Mouse (Mus musculus) liver, embryonic 15.5 days (tissue): ENCODE measurements around the gene Thap8. TPM values are rescaled to one million over a fixed set of nuclear protein-coding genes. Genes with fewer than 3 reads are reported as not detected.

Source experiments
- ATAC-seq: fragments of 200-750 bp; cut with Nextera tagmentation; 2 replicates; pipeline ENCODE4 v1.8.0; 2017; ENCODE audit warnings: moderate number of reproducible peaks, mild to moderate bottlenecking, moderate library complexity; ENCODE audit not compliant: insufficient read depth
- H3K27ac ChIP-seq: fragments of 300-500 bp; sonication (generic); replicated peaks from 2 replicates; pipeline ENCODE4 v1.5.1; 2015; ENCODE audit warnings: mild to moderate bottlenecking, inconsistent platforms
- H3K27me3 ChIP-seq: fragments of 300-500 bp; sonication (generic); 2 replicates; pipeline ENCODE4 v1.6.1; 2015; ENCODE audit warnings: mild to moderate bottlenecking, inconsistent platforms
- H3K36me3 ChIP-seq: fragments of 300-500 bp; sonication (generic); replicated peaks from 2 replicates; pipeline ENCODE4 v1.6.1; 2015; ENCODE audit warnings: moderate library complexity, mild to moderate bottlenecking, inconsistent platforms
- H3K4me1 ChIP-seq: fragments of 300-500 bp; sonication (generic); replicated peaks from 2 replicates; pipeline ENCODE4 v1.6.1; 2015; ENCODE audit warnings: inconsistent platforms
- H3K4me2 ChIP-seq: fragments of 300-500 bp; sonication (generic); 2 replicates; pipeline ENCODE4 v1.6.1; 2015; ENCODE audit warnings: moderate library complexity, mild to moderate bottlenecking, inconsistent platforms
- H3K4me3 ChIP-seq: fragments of 300-500 bp; sonication (generic); replicated peaks from 2 replicates; pipeline ENCODE4 v1.5.1; 2015; ENCODE audit warnings: mild to moderate bottlenecking, inconsistent platforms
- H3K9ac ChIP-seq: fragments of 300-500 bp; sonication (generic); 2 replicates; pipeline ENCODE4 v1.6.1; 2015; ENCODE audit warnings: moderate library complexity, mild to moderate bottlenecking, inconsistent platforms
- H3K9me3 ChIP-seq: fragments of 300-500 bp; sonication (generic); replicated peaks from 2 replicates; pipeline ENCODE4 v1.6.1; 2016; ENCODE audit warnings: inconsistent platforms
- WGBS: fragments of 180-500 bp; shearing (Covaris S2); methylation state at CpG from one replicate; pipeline ENCODE4 v1.1.7; 2015; ENCODE audit warnings: mixed read lengths; ENCODE audit not compliant: insufficient replicate concordance; 5-methylcytosine and 5-hydroxymethylcytosine counted together
- polyA plus RNA-seq: library from polyadenylated mRNA; unstranded; fragments of >200 nt; fragmentation: Nextera tagmentation; extraction: Ambion mirVana; gene quantifications from 2 replicates; pipeline ENCODE4 v1.2.1, GENCODE M21; 2015

The Thap8 gene
- polyA plus RNA-seq, 1 experiment from 2014 or later = 0.17 TPM

DNA sequence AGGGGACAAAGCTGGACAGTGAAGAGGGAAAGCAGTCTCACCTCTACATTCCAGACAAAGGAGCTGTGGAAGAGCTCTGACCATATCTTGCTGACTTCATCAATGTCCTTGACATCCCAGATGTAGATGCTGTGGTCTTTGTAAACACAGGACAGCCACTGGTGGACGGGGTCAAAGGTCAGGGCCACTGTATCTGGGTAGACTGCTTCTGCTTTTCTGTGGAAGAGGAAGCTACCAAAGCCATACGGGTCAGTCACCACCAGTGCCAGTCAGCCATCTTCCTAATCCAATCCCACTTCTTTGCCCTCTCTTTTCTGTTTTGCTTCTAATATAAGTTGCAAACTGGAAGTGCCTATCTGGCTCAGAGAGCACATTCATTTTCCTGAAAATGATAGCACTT is 14.9 kb upstream of the Thap8 start:
- 50% methylated on average over 2 of the region's 2 CpGs for whole genome bisulfite sequencing
- no peak for ATAC-seq
- Histone ChIP-seq H3K27me3 (no peaks in the 10 kb centered on the region), H3K27ac (no peak overlapping the region), H3K36me3 (peaks cover 85% of the 10 kb centered on the region), H3K9me3 (no peaks in the 10 kb centered on the region), H3K4me3 (no peak overlapping the region), H3K4me2 (no peak overlapping the region), H3K4me1 (no peaks in the 10 kb centered on the region), H3K9ac (no peak overlapping the region)

DNA sequence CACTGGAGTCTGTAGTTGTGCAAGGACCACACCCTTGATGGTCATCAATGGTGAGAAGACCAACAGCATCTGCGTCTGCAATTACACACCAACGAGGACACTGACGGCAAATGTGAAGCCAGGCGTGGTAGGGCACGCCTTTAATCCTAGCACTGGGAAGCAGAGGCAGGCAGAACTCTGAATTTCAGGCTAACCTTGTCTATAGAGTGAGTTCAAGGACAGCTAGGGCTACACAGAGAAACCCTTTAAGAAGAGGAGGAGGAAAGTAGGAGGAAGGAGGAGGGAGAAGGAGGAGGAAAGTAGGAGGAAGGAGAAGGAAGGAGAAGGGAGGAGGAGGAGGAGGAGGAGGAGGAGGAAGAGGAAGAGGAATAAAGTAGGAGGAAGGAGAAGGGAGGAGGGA is 14.4 kb upstream of the Thap8 start:
- no peak overlapping the region for H3K4me3 ChIP-seq
- 78% methylated on average over 5 of the region's 5 CpGs for WGBS
- ATAC-seq = no peak
- H3K27me3 ChIP-seq = no peaks in the 10 kb centered on the region
- H3K9me3 ChIP-seq = no peaks in the 10 kb centered on the region
- H3K4me2 ChIP-seq = no peak overlapping the region
- no peak overlapping the region for H3K27ac ChIP-seq
- H3K4me1 ChIP-seq = no peaks in the 10 kb centered on the region
- H3K9ac ChIP-seq = no peak overlapping the region
- H3K36me3 ChIP-seq = peaks cover 86% of the 10 kb centered on the region

DNA sequence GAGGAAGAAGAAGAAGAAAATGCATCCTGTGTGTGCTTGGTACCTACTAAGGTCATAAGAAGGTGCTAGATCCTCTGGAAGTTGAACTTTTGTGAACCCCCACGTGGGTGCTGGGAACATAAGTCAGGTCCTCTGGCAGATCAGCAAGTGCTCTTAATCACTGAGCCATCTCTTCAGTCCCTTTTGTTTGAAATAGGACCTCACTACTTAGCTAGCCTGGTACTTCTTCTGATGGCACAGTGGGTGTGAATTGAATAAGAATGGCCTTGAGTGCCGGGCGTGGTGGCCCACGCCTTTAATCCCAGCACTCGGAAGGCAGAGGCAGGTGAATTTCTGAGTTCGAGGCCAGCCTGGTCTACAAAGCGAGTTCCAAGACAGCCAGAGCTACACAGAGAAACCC is 14.0 kb upstream of the Thap8 start:
- Histone ChIP-seq H3K9me3 (no peaks in the 10 kb centered on the region), H3K36me3 (peaks cover 88% of the 10 kb centered on the region), H3K4me1 (no peaks in the 10 kb centered on the region), H3K9ac (no peak overlapping the region), H3K27ac (no peak overlapping the region), H3K4me2 (no peak overlapping the region), H3K4me3 (no peak overlapping the region), H3K27me3 (no peaks in the 10 kb centered on the region)
- 76% methylated on average over 7 of the region's 7 CpGs for WGBS
- ATAC-seq = no peak

DNA sequence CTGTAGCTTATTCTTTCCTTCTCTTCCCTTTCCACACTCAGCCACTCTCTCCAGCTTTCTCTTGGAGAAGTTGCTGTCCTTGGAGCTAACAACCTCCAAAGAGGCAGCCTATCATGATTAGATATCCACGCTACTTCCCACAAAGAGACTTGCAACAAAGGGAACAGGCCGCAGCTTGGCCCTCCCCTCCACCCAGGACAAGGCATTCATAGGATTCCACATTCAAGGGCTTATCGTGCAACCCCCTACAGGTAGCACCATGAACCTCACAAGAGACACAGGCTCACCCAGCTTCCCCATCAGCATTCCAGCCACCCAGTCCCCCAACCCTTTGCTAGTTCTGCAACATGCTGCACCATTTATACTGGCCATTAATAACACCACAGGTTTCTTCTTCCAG is 13.1 kb upstream of the Thap8 start:
- H3K4me3 ChIP-seq = no peak overlapping the region
- no peak overlapping the region for H3K9ac ChIP-seq
- H3K27me3 ChIP-seq = no peaks in the 10 kb centered on the region
- 81% methylated on average over 3 of the region's 3 CpGs for WGBS
- ATAC-seq = no peak
- H3K9me3 ChIP-seq = no peaks in the 10 kb centered on the region
- peaks cover 87% of the 10 kb centered on the region for H3K36me3 ChIP-seq
- H3K27ac ChIP-seq = no peak overlapping the region
- H3K4me2 ChIP-seq = no peak overlapping the region
- H3K4me1 ChIP-seq = no peaks in the 10 kb centered on the region

DNA sequence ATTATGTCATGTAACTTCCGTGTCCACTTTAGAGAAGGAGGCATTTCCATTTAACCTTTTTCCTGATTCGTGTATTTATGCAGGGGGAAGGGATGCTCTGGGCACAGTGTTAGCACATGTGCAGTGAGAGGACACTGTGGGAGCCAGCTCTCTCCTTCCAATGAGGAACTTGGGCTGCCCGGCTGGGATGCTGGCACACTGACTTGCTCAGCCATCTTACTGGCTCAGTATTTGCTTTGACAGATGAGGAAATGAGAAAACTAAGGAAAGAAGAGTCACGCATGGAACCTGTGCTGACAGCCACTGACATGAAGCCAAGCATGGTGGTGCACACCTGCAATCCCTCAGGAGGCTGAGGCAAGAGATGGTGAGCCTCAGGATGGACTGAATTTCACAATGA is 10.3 kb upstream of the Thap8 start:
- Histone ChIP-seq H3K4me2 (no peak overlapping the region), H3K9me3 (no peaks in the 10 kb centered on the region), H3K9ac (no peak overlapping the region), H3K4me3 (no peak overlapping the region), H3K36me3 (peaks cover 83% of the 10 kb centered on the region), H3K27me3 (no peaks in the 10 kb centered on the region), H3K4me1 (no peaks in the 10 kb centered on the region), H3K27ac (no peak overlapping the region)
- 76% methylated on average over 4 of the region's 4 CpGs for WGBS
- ATAC-seq = no peak

DNA sequence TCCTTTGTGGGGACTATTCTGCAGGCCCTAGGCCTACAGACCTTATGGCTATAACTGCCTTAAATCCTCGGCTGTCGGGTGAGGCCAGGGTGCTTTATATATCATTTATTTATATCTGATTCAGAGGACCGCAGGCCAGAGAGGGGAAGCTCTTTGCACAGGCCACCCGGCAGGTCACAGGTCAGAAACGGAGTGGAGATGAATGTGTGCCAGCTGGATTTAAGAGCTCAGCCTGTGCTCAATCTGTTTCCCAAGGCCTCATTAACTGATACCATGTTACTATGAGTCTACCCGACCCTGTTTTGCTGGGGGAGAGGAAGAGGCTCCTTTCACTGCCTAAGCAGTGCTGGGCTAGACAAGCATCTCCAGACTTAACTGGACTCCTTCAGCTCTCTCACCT is 5.5 kb upstream of the Thap8 start:
- Histone ChIP-seq H3K36me3 (peaks cover 39% of the 10 kb centered on the region), H3K9ac (no peak overlapping the region), H3K27me3 (no peaks in the 10 kb centered on the region), H3K4me1 (peaks cover 17% of the 10 kb centered on the region), H3K4me3 (no peak overlapping the region), H3K27ac (no peak overlapping the region), H3K9me3 (no peaks in the 10 kb centered on the region), H3K4me2 (no peak overlapping the region)
- WGBS = 78% methylated on average over 6 of the region's 6 CpGs
- ATAC-seq = no peak

DNA sequence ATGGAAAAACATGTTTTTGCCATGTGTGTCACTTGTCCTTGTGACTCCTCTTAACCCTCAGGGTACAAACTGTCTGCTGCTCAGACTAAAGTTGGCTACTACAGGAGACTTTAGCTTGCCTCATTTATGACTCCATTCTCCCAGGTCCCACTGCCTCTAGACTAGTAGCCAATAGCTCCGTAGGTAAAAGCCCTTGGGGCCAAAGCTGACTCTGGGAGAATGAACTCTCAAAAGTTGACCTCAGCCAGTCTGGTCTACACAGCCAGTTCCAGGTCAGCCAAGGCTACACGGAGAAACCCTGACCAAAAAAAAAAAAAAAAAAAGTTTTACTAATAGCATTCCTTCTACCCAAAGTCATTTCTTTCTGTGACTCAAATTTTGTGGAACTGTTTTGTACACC is 983 bp upstream of the Thap8 start:
- H3K27ac ChIP-seq = no peak overlapping the region
- H3K9me3 ChIP-seq = no peaks in the 10 kb centered on the region
- peak overlapping the region; percentile 95 for H3K4me2 ChIP-seq
- H3K4me3 ChIP-seq = peak overlapping the region; percentile 79
- peaks cover 7% of the 10 kb centered on the region; the same call in 1 of the 2 replicates for H3K36me3 ChIP-seq
- ATAC-seq = no peak
- peaks cover 33% of the 10 kb centered on the region for H3K4me1 ChIP-seq
- H3K9ac ChIP-seq = peak overlapping the region; percentile 70; the same call in 1 of the 2 replicates
- WGBS = 47% methylated on average over 2 of the region's 2 CpGs
- H3K27me3 ChIP-seq = no peaks in the 10 kb centered on the region

DNA sequence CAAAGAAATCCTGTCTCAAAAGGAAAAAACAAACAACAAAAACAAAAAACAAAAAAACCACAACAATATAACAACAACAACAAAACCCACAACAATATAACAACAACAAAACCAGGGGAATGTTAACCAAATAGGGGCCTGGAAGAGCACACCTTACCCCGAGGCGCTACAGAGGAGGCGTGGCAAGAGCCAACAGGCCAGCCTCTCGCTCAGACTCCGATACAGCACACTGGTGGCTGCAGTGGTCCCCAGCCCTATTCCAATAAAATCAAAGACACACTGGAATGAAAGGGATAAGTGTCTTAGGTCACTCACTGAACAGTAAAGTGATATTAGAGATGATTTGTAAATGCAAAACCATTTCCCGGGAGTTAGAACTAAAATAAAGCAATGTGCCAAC is 358 bp upstream of the Thap8 start:
- peak overlapping the region; percentile 95 for H3K4me2 ChIP-seq
- peak; percentile 51 for ATAC-seq
- WGBS = 0% methylated on average over 6 of the region's 6 CpGs
- H3K4me1 ChIP-seq = peaks cover 33% of the 10 kb centered on the region
- H3K27me3 ChIP-seq = no peaks in the 10 kb centered on the region
- 0 out of 2 replicates have a peak, but pooled peaks cover under 1% of the 10 kb centered on the region for H3K36me3 ChIP-seq
- peak overlapping the region; percentile 79 for H3K4me3 ChIP-seq
- H3K27ac ChIP-seq = peak overlapping the region; percentile 98
- peak overlapping the region; percentile 70 for H3K9ac ChIP-seq
- H3K9me3 ChIP-seq = no peaks in the 10 kb centered on the region

DNA sequence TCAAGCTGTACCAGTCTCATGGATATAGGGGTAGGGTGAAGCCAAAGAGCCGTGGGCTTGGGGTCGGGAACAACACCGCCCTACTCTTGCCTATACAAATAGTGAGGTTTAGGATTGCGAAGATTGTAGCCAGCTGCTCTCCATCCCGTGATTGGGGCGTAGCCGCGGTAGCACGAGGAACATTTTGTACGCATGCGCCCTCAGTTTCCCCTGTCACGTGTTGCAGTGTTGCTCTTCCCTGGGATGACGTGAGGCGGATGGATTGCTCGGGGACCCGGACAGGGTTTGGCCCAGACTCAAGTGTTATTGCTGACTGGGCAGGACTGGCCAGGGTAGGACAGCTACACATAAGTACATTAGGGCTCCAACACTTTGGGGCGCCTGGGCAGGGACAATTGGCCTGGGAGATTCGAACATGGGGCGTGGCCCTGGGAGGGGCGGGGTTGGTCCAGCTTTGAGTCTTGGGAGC is 810 bp downstream of the Thap8 start:
- Histone ChIP-seq H3K9ac (peak overlapping the region; percentile 31), H3K9me3 (no peaks in the 10 kb centered on the region), H3K27me3 (0 out of 2 replicates have a peak, but pooled peaks cover 3% of the 10 kb centered on the region), H3K27ac (peak overlapping the region; percentile 98), H3K4me3 (peak overlapping the region; percentile 79), H3K4me1 (peaks cover 33% of the 10 kb centered on the region), H3K36me3 (no peaks in the 10 kb centered on the region), H3K4me2 (peak overlapping the region; percentile 95)
- peak; percentile 31 for ATAC-seq
- under 1% methylated on average over 20 of the region's 20 CpGs for WGBS

DNA sequence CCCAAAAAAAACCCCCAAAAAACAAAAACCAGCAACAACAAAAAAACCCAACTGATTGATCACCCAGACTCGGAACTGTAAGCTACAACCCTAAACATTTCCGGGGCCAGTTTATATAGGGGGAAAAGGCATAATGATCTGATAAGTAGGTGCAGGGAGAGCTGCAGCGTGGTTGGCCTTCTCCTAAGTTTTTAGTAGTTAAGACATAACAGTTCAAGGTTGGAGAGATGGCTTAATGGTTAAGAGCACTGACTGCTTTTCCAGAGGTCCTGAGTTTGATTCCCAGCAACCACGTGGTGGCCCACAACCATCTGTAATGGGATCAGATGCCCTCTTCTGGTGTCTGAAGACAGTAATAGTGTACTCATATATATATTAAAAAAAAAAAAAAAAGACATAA is 1.6 kb downstream of the Thap8 start:
- no peak for ATAC-seq
- peak overlapping the region; percentile 95 for H3K4me2 ChIP-seq
- no peak overlapping the region for H3K27ac ChIP-seq
- 60% methylated on average over 4 of the region's 4 CpGs for WGBS
- no peaks in the 10 kb centered on the region for H3K36me3 ChIP-seq
- no peak overlapping the region for H3K4me3 ChIP-seq
- H3K9ac ChIP-seq = no peak overlapping the region
- H3K9me3 ChIP-seq = no peaks in the 10 kb centered on the region
- peaks cover 33% of the 10 kb centered on the region for H3K4me1 ChIP-seq
- H3K27me3 ChIP-seq = 0 out of 2 replicates have a peak, but pooled peaks cover 7% of the 10 kb centered on the region

DNA sequence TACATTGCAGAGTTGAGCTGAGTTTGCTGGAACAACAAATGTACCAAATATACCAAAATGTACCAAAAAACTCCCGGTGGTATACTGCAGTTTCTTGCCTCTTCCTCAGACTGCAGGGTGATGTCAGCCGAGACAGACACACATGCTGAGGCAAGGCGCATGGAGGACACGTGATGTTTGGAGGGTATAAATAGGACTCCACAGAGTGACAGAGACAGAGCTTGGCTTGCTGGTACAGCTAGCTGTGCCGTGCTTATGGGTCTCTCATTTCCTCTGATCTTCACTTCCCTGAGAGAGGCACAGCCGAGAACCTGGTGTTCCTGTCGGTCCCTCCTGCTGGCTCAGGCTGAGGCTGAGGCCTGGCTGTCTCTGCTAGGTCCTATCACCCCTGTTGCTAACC is 2.8 kb downstream of the Thap8 start:
- Histone ChIP-seq H3K9me3 (no peaks in the 10 kb centered on the region), H3K27ac (no peak overlapping the region), H3K9ac (no peak overlapping the region), H3K36me3 (no peaks in the 10 kb centered on the region), H3K4me3 (no peak overlapping the region), H3K4me2 (no peak overlapping the region), H3K4me1 (peaks cover 30% of the 10 kb centered on the region), H3K27me3 (0 out of 2 replicates have a peak, but pooled peaks cover 7% of the 10 kb centered on the region)
- ATAC-seq = no peak
- 63% methylated on average over 7 of the region's 7 CpGs for WGBS

DNA sequence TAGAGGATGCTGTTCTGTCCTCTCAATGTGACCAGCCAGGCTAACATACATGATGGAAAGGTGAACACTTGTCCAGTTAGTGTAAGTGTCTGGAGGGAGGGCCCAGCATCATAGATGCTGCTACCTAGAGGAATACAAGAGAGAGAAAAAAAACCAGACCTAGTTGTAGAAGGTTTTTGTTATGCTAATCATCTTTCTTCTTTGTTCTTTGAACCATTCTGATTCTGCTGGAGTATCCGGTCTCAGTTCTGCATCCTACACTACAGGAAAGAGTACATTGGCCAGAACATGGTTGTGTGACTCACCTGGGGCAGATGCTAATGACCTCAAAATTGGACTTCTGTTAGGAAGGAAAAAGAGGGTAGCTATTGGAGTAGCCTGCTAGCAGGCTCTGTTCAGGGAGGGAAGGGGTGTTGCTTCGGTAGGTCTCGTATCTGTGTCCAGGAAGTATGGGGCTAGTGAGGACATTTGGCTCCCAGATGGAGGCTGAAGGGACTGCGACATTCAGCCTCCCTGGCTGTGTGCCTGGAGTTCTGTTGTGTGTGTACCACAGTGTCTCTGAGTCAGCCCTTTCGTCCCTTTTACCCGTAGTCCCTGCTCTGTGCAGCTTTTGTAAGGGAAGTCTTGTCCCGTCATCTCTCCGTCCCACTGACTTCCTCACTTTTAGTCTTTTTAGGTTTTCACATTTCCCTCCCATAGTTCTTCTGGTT is 7.0 kb downstream of the Thap8 start:
- WGBS = 56% methylated on average over 8 of the region's 8 CpGs
- no peak overlapping the region for H3K9ac ChIP-seq
- H3K4me1 ChIP-seq = no peaks in the 10 kb centered on the region
- no peaks in the 10 kb centered on the region for H3K9me3 ChIP-seq
- H3K27ac ChIP-seq = no peak overlapping the region
- H3K36me3 ChIP-seq = no peaks in the 10 kb centered on the region
- peaks cover 28% of the 10 kb centered on the region for H3K27me3 ChIP-seq
- H3K4me2 ChIP-seq = no peak overlapping the region
- ATAC-seq = no peak
- no peak overlapping the region for H3K4me3 ChIP-seq
